Mouse (Mus musculus): ENCODE measurements around the gene Tpp1.

GRCm38 (mm10) chr7:105762517-105763270, 10.7 kb upstream of the Tpp1 start:
- no peak for TF ChIP-seq CTCF (IDR thresholded peaks at IDR 0.05; ENCODE audit: extremely low read depth, insufficient read length, insufficient replicate concordance, low read depth, low read length)
- TF ChIP-seq POLR2A (IDR thresholded peaks at IDR 0.05; ENCODE audit: low read depth, low read length), result no peak
